Mouse (Mus musculus) heart, embryonic 16.5 days (tissue): ENCODE data around the gene Agbl5. TPM values are rescaled to one million over a fixed set of nuclear protein-coding genes. Genes with fewer than 3 reads are reported as not detected.
A peak's percentile ranks its signal among the peaks of the same experiment; 100 is the strongest.

Experiments
- ATAC-seq: fragments of 200-750 bp; cut with Nextera tagmentation; replicated peaks from 2 replicates; pipeline ENCODE4 v1.8.0; 2017; ENCODE audit warnings: moderate number of reproducible peaks; ENCODE audit not compliant: insufficient read depth, low FRiP score; ENCODE audit errors: extremely low read depth
- H3K27ac ChIP-seq: fragments of 300-500 bp; sonication (generic); 2 replicates; pipeline ENCODE4 v1.5.1; 2014; ENCODE audit warnings: mild to moderate bottlenecking, low read length, control low read depth, moderate library complexity
- H3K27me3 ChIP-seq: fragments of 300-500 bp; sonication (generic); 2 replicates; pipeline ENCODE4 v1.6.1; 2014; ENCODE audit warnings: low read length, mixed read lengths; ENCODE audit not compliant: control insufficient read depth, insufficient read depth
- H3K36me3 ChIP-seq: fragments of 300-500 bp; sonication (generic); 2 replicates; pipeline ENCODE4 v1.6.1; 2014; ENCODE audit not compliant: control insufficient read depth, insufficient read depth
- H3K4me1 ChIP-seq: fragments of 300-500 bp; sonication (generic); 2 replicates; pipeline ENCODE4 v1.6.1; 2014; ENCODE audit warnings: low read length, mixed read lengths; ENCODE audit not compliant: control insufficient read depth, insufficient read depth
- H3K4me2 ChIP-seq: fragments of 300-500 bp; sonication (generic); 2 replicates; pipeline ENCODE4 v1.6.1; 2014; ENCODE audit warnings: low read depth, mild to moderate bottlenecking, control low read depth, low read length
- H3K4me3 ChIP-seq: fragments of 300-500 bp; sonication (generic); 2 replicates; pipeline ENCODE4 v1.5.1; 2014; ENCODE audit warnings: mild to moderate bottlenecking, control low read depth, low read length
- H3K9ac ChIP-seq: fragments of 300-500 bp; sonication (generic); 2 replicates; pipeline ENCODE4 v1.6.1; 2014; ENCODE audit warnings: low read length, control low read depth
- H3K9me3 ChIP-seq: fragments of 300-500 bp; sonication (generic); replicated peaks from 2 replicates; pipeline ENCODE4 v1.6.1; 2016; ENCODE audit warnings: low read length; ENCODE audit not compliant: control insufficient read depth
- WGBS: fragments of 180-500 bp; shearing (Covaris S2); extraction: QIAGEN DNeasy Blood & Tissue Kit; methylation state at CpG from one replicate; pipeline ENCODE4 v1.1.7; 2014; 5-methylcytosine and 5-hydroxymethylcytosine counted together
- polyA plus RNA-seq: library from polyadenylated mRNA; unstranded; fragments of >200 nt; fragmentation: Nextera tagmentation; extraction: Ambion mirVana; gene quantifications from 2 replicates; pipeline ENCODE4 v1.2.1, GENCODE M21; 2015

Gene Agbl5
- polyA plus RNA-seq, 1 experiment from 2014 or later: 10.8 TPM

- no peak for ATAC-seq
- H3K9ac ChIP-seq: peak overlapping the region; percentile 21; the same call in 1 of the 2 replicates
Measured at GRCm38 (mm10) chr5:30920621-30921020, 32.1 kb downstream of the Agbl5 start.

GRCm38 (mm10) chr5:30921256-30922033 lies 33.0 kb downstream of the Agbl5 start, which contains the start of gene Khk:
Khk (plus strand) TSS chr5:30921431.
- Histone ChIP-seq H3K4me1 (peaks cover 23% of the 10 kb centered on the region), H3K27me3 (no peaks in the 10 kb centered on the region), H3K36me3 (peaks cover 5% of the 10 kb centered on the region), H3K4me3 (peak within 1 kb of the TSS; percentile 71), H3K4me2 (peak within 1 kb of the TSS; percentile 73), H3K9me3 (no peaks in the 10 kb centered on the region), H3K27ac (peak within 1 kb of the TSS; percentile 87), H3K9ac (peak within 1 kb of the TSS; percentile 73)
- WGBS: 1% methylated on average over 37 of the region's 40 CpGs
- ATAC-seq: peak; percentile 77

More at GRCm38 (mm10) chr5:30920621-30921020, 32.1 kb downstream of the Agbl5 start:
- WGBS: 65% methylated on average over 19 of the region's 19 CpGs
- H3K36me3 ChIP-seq: peaks cover 5% of the 10 kb centered on the region
- H3K27ac ChIP-seq: no peak overlapping the region
- no peak overlapping the region for H3K4me3 ChIP-seq
- no peaks in the 10 kb centered on the region for H3K9me3 ChIP-seq
- H3K4me2 ChIP-seq: peak overlapping the region; percentile 73
- peaks cover 29% of the 10 kb centered on the region for H3K4me1 ChIP-seq
- H3K27me3 ChIP-seq: no peaks in the 10 kb centered on the region

GRCm38 (mm10) chr5:30922581-30923041 lies 34.1 kb downstream of the Agbl5 start:
- Histone ChIP-seq H3K9me3 (no peaks in the 10 kb centered on the region), H3K36me3 (peaks cover 5% of the 10 kb centered on the region), H3K4me1 (peaks cover 18% of the 10 kb centered on the region), H3K4me3 (peak overlapping the region; percentile 71; the same call in 1 of the 2 replicates), H3K27ac (no peak overlapping the region), H3K27me3 (no peaks in the 10 kb centered on the region), H3K4me2 (peak overlapping the region; percentile 73), H3K9ac (no peak overlapping the region)
- WGBS: 47% methylated on average over 10 of the region's 10 CpGs
- ATAC-seq: no peak

GRCm38 (mm10) chr5:30923119-30923518 lies 34.6 kb downstream of the Agbl5 start:
- H3K4me3 ChIP-seq: no peak overlapping the region
- no peak for ATAC-seq
- peaks cover 5% of the 10 kb centered on the region for H3K36me3 ChIP-seq
- no peaks in the 10 kb centered on the region for H3K9me3 ChIP-seq
- WGBS: 70% methylated on average over 6 of the region's 6 CpGs
- no peak overlapping the region for H3K9ac ChIP-seq
- H3K4me2 ChIP-seq: peak overlapping the region; percentile 73; the same call in 1 of the 2 replicates
- H3K27me3 ChIP-seq: no peaks in the 10 kb centered on the region
- peaks cover 18% of the 10 kb centered on the region for H3K4me1 ChIP-seq
- no peak overlapping the region for H3K27ac ChIP-seq

- peaks cover 18% of the 10 kb centered on the region for H3K4me1 ChIP-seq
- no peaks in the 10 kb centered on the region for H3K27me3 ChIP-seq
- no peaks in the 10 kb centered on the region; the same call in 1 of the 2 replicates for H3K36me3 ChIP-seq
- no peak overlapping the region for H3K9ac ChIP-seq
- H3K4me2 ChIP-seq: no peak overlapping the region
- H3K9me3 ChIP-seq: no peaks in the 10 kb centered on the region
- H3K4me3 ChIP-seq: no peak overlapping the region
- WGBS: 78% methylated on average over 8 of the region's 8 CpGs
- ATAC-seq: no peak
- H3K27ac ChIP-seq: no peak overlapping the region
Measured at GRCm38 (mm10) chr5:30924614-30925013, 36.1 kb downstream of the Agbl5 start.

- 85% methylated on average over 5 of the region's 5 CpGs for WGBS
- Histone ChIP-seq H3K27ac (no peak overlapping the region), H3K9ac (no peak overlapping the region), H3K4me2 (no peak overlapping the region), H3K36me3 (no peaks in the 10 kb centered on the region; the same call in 1 of the 2 replicates), H3K4me3 (no peak overlapping the region), H3K27me3 (no peaks in the 10 kb centered on the region), H3K9me3 (no peaks in the 10 kb centered on the region), H3K4me1 (peaks cover 18% of the 10 kb centered on the region)
- ATAC-seq: no peak
Measured at GRCm38 (mm10) chr5:30925217-30925616, 36.7 kb downstream of the Agbl5 start.

GRCm38 (mm10) chr5:30926073-30926472 lies 37.6 kb downstream of the Agbl5 start:
- Histone ChIP-seq H3K4me3 (no peak overlapping the region), H3K9ac (no peak overlapping the region), H3K9me3 (no peaks in the 10 kb centered on the region), H3K4me2 (no peak overlapping the region), H3K27me3 (no peaks in the 10 kb centered on the region), H3K36me3 (no peaks in the 10 kb centered on the region), H3K4me1 (peaks cover 13% of the 10 kb centered on the region), H3K27ac (no peak overlapping the region)
- 81% methylated on average over 2 of the region's 2 CpGs for WGBS
- ATAC-seq: no peak

- 39% methylated on average over 7 of the region's 7 CpGs for WGBS
- Histone ChIP-seq H3K9me3 (no peaks in the 10 kb centered on the region), H3K4me1 (peaks cover 4% of the 10 kb centered on the region; the same call in 1 of the 2 replicates), H3K27ac (no peak overlapping the region), H3K9ac (no peak overlapping the region), H3K36me3 (no peaks in the 10 kb centered on the region), H3K4me3 (no peak overlapping the region; the same call in 1 of the 2 replicates), H3K27me3 (no peaks in the 10 kb centered on the region), H3K4me2 (peak overlapping the region; percentile 40)
- ATAC-seq: no peak
Measured at GRCm38 (mm10) chr5:30927945-30928529, 39.5 kb downstream of the Agbl5 start.

- Histone ChIP-seq H3K9me3 (no peaks in the 10 kb centered on the region), H3K4me1 (0 out of 2 replicates have a peak, but pooled peaks cover 4% of the 10 kb centered on the region), H3K36me3 (no peaks in the 10 kb centered on the region), H3K27me3 (no peaks in the 10 kb centered on the region), H3K9ac (no peak overlapping the region), H3K4me2 (no peak overlapping the region), H3K4me3 (no peak overlapping the region), H3K27ac (no peak overlapping the region)
- 42% methylated on average over 4 of the region's 4 CpGs for WGBS
- peak; percentile 62; the same call in 1 of the 2 replicates for ATAC-seq
Measured at GRCm38 (mm10) chr5:30930121-30930520, 41.6 kb downstream of the Agbl5 start.
